Mouse (Mus musculus): ENCODE measurements around the gene Tm4sf20.
A peak's percentile ranks its signal among the peaks of the same experiment; 100 is the strongest.

Tm4sf20 gene

GRCm38 (mm10) chr1:82768269-82768668, at the start of gene Tm4sf20:
Tm4sf20 (minus strand) TSS chr1:82768461.
- no peak for DNase-seq (ENCODE audit: low read depth, low spot score)

- no peak for DNase-seq (ENCODE audit: low read depth, low spot score)
Measured at GRCm38 (mm10) chr1:82815941-82816716, 47.9 kb upstream of the Tm4sf20 start.

GRCm38 (mm10) chr1:82811766-82812165, 43.5 kb upstream of the Tm4sf20 start:
- peak; percentile 40 for DNase-seq (ENCODE audit: low read depth, low spot score)

- DNase-seq (ENCODE audit: low read depth, low spot score), result no peak
Measured at GRCm38 (mm10) chr1:82808564-82808963, 40.3 kb upstream of the Tm4sf20 start.

GRCm38 (mm10) chr1:82807206-82807605, 38.9 kb upstream of the Tm4sf20 start:
- peak; percentile 73 for DNase-seq (ENCODE audit: low read depth, low spot score)

GRCm38 (mm10) chr1:82806391-82806790, 38.1 kb upstream of the Tm4sf20 start:
- no peak for DNase-seq (ENCODE audit: low read depth, low spot score)

GRCm38 (mm10) chr1:82804059-82804458, 35.8 kb upstream of the Tm4sf20 start:
- no peak for DNase-seq (ENCODE audit: low read depth, low spot score)

GRCm38 (mm10) chr1:82803608-82804007, 35.3 kb upstream of the Tm4sf20 start:
- peak; percentile 86 for DNase-seq (ENCODE audit: low read depth, low spot score)

GRCm38 (mm10) chr1:82801105-82801783, 33.0 kb upstream of the Tm4sf20 start:
- DNase-seq (ENCODE audit: low read depth, low spot score), result no peak

GRCm38 (mm10) chr1:82798922-82799321, 30.7 kb upstream of the Tm4sf20 start:
- DNase-seq (ENCODE audit: low read depth, low spot score), result no peak

GRCm38 (mm10) chr1:82798304-82798703, 30.0 kb upstream of the Tm4sf20 start:
- no peak for DNase-seq (ENCODE audit: low read depth, low spot score)

GRCm38 (mm10) chr1:82797088-82797487, 28.8 kb upstream of the Tm4sf20 start:
- no peak for DNase-seq (ENCODE audit: low read depth, low spot score)

GRCm38 (mm10) chr1:82795702-82796443, 27.6 kb upstream of the Tm4sf20 start:
- DNase-seq (ENCODE audit: low read depth, low spot score), result peak; percentile 48

GRCm38 (mm10) chr1:82795211-82795610, 26.9 kb upstream of the Tm4sf20 start:
- peak; percentile 56 for DNase-seq (ENCODE audit: low read depth, low spot score)

GRCm38 (mm10) chr1:82793986-82794385, 25.7 kb upstream of the Tm4sf20 start:
- DNase-seq (ENCODE audit: low read depth, low spot score), result no peak

GRCm38 (mm10) chr1:82793110-82793509, 24.8 kb upstream of the Tm4sf20 start:
- DNase-seq (ENCODE audit: low read depth, low spot score), result no peak

- no peak for DNase-seq (ENCODE audit: low read depth, low spot score)
Measured at GRCm38 (mm10) chr1:82792238-82792637, 24.0 kb upstream of the Tm4sf20 start.

GRCm38 (mm10) chr1:82791105-82791504, 22.8 kb upstream of the Tm4sf20 start:
- DNase-seq (ENCODE audit: low read depth, low spot score), result no peak

GRCm38 (mm10) chr1:82788070-82788469, 19.8 kb upstream of the Tm4sf20 start:
- no peak for DNase-seq (ENCODE audit: low read depth, low spot score)

GRCm38 (mm10) chr1:82787414-82787813, 19.2 kb upstream of the Tm4sf20 start:
- peak; percentile 76 for DNase-seq (ENCODE audit: low read depth, low spot score)

- no peak for DNase-seq (ENCODE audit: low read depth, low spot score)
Measured at GRCm38 (mm10) chr1:82785546-82785945, 17.3 kb upstream of the Tm4sf20 start.

GRCm38 (mm10) chr1:82783559-82783958, 15.3 kb upstream of the Tm4sf20 start:
- DNase-seq (ENCODE audit: low read depth, low spot score), result no peak
